Mouse (Mus musculus): ENCODE measurements at regions not wholly inside any gene's neighbourhood (a gene's known extent, or its start where the extent isn't known, plus 50 kb on each side); places are given as distances from the start of the nearest gene placed in this dataset.

- no peak overlapping the region for H3K27ac ChIP-seq (ENCODE audit: insufficient read depth, low read depth, low read length)
- H3K4me1 ChIP-seq (ENCODE audit: control insufficient read depth, insufficient read depth, insufficient read length, low read length): no peaks in the 10 kb centered on the region
- H3K27me3 ChIP-seq (ENCODE audit: control insufficient read depth, insufficient read depth, low read length): no peaks in the 10 kb centered on the region
- no peaks in the 10 kb centered on the region for H3K36me3 ChIP-seq (ENCODE audit: control insufficient read depth, insufficient read depth, low read length)
- WGBS: 62% methylated on average over 5 of the region's 5 CpGs
- TF ChIP-seq CTCF (IDR thresholded peaks at IDR 0.05; ENCODE audit: extremely low read depth, insufficient read length, insufficient replicate concordance, low read depth, low read length): no peak
- TF ChIP-seq POLR2A (IDR thresholded peaks at IDR 0.05; ENCODE audit: low read depth, low read length): no peak
- no peak overlapping the region for H3K4me3 ChIP-seq (ENCODE audit: low read depth, low read length)
Observed at GRCm38 (mm10) chr19:56144221-56144620, 142.7 kb upstream of the Habp2 start.

GRCm38 (mm10) chr19:56157120-56157519 is 129.8 kb upstream of the Habp2 start:
- TF ChIP-seq POLR2A (IDR thresholded peaks at IDR 0.05; ENCODE audit: low read depth, low read length): no peak
- Histone ChIP-seq H3K4me3 (ENCODE audit: low read depth, low read length) (no peak overlapping the region), H3K36me3 (ENCODE audit: control insufficient read depth, insufficient read depth, low read length) (no peaks in the 10 kb centered on the region), H3K4me1 (ENCODE audit: control insufficient read depth, insufficient read depth, insufficient read length, low read length) (no peaks in the 10 kb centered on the region), H3K27me3 (ENCODE audit: control insufficient read depth, insufficient read depth, low read length) (no peaks in the 10 kb centered on the region), H3K27ac (ENCODE audit: insufficient read depth, low read depth, low read length) (no peak overlapping the region)
- WGBS: 82% methylated on average over 6 of the region's 6 CpGs

DNA sequence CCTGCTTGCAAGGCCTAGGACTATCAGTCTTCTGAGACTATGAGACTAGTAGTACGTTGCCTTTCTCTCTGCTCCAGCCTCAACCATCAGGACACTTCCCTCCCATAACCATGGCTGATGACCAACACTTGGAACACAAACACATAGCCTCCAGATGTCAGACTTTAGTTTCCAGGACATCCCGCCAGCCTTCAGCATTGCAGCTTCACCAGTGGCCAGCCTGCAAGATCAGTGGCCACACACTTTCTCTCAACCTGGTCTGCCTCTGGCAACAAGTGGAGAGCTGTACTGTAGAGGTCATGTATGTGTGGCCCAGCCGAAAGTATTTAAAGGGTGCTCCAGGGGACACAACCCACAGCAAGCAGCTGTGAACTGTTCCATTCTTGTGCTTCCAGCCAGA is 124.8 kb upstream of the Habp2 start:
- Histone ChIP-seq H3K27ac (ENCODE audit: insufficient read depth, low read depth, low read length) (no peak overlapping the region), H3K27me3 (ENCODE audit: control insufficient read depth, insufficient read depth, low read length) (no peaks in the 10 kb centered on the region), H3K4me3 (ENCODE audit: low read depth, low read length) (no peak overlapping the region), H3K4me1 (ENCODE audit: control insufficient read depth, insufficient read depth, insufficient read length, low read length) (no peaks in the 10 kb centered on the region), H3K36me3 (ENCODE audit: control insufficient read depth, insufficient read depth, low read length) (no peaks in the 10 kb centered on the region)
- 73% methylated on average over 3 of the region's 3 CpGs for WGBS
- TF ChIP-seq POLR2A (IDR thresholded peaks at IDR 0.05; ENCODE audit: low read depth, low read length) (no peak), CTCF (IDR thresholded peaks at IDR 0.05; ENCODE audit: extremely low read depth, insufficient read length, insufficient replicate concordance, low read depth, low read length) (no peak)

GRCm38 (mm10) chr19:56169133-56169997 is 117.6 kb upstream of the Habp2 start:
- Histone ChIP-seq H3K36me3 (ENCODE audit: control insufficient read depth, insufficient read depth, low read length) (no peaks in the 10 kb centered on the region), H3K4me3 (ENCODE audit: low read depth, low read length) (no peak overlapping the region), H3K27me3 (ENCODE audit: control insufficient read depth, insufficient read depth, low read length) (no peaks in the 10 kb centered on the region), H3K27ac (ENCODE audit: insufficient read depth, low read depth, low read length) (no peak overlapping the region), H3K4me1 (ENCODE audit: control insufficient read depth, insufficient read depth, insufficient read length, low read length) (no peaks in the 10 kb centered on the region)
- 65% methylated on average over 5 of the region's 5 CpGs for WGBS
- TF ChIP-seq CTCF (IDR thresholded peaks at IDR 0.05; ENCODE audit: extremely low read depth, insufficient read length, insufficient replicate concordance, low read depth, low read length) (no peak), POLR2A (IDR thresholded peaks at IDR 0.05; ENCODE audit: low read depth, low read length) (no peak)

GRCm38 (mm10) chr19:56169998-56170274 is 117.0 kb upstream of the Habp2 start:
- 74% methylated on average over 4 of the region's 4 CpGs for WGBS
- no peak overlapping the region for H3K4me3 ChIP-seq (ENCODE audit: low read depth, low read length)
- H3K4me1 ChIP-seq (ENCODE audit: control insufficient read depth, insufficient read depth, insufficient read length, low read length): no peaks in the 10 kb centered on the region
- no peaks in the 10 kb centered on the region for H3K36me3 ChIP-seq (ENCODE audit: control insufficient read depth, insufficient read depth, low read length)
- H3K27ac ChIP-seq (ENCODE audit: insufficient read depth, low read depth, low read length): no peak overlapping the region
- no peaks in the 10 kb centered on the region for H3K27me3 ChIP-seq (ENCODE audit: control insufficient read depth, insufficient read depth, low read length)
- TF ChIP-seq CTCF (IDR thresholded peaks at IDR 0.05; ENCODE audit: extremely low read depth, insufficient read length, insufficient replicate concordance, low read depth, low read length) (no peak), POLR2A (IDR thresholded peaks at IDR 0.05; ENCODE audit: low read depth, low read length) (no peak)

DNA sequence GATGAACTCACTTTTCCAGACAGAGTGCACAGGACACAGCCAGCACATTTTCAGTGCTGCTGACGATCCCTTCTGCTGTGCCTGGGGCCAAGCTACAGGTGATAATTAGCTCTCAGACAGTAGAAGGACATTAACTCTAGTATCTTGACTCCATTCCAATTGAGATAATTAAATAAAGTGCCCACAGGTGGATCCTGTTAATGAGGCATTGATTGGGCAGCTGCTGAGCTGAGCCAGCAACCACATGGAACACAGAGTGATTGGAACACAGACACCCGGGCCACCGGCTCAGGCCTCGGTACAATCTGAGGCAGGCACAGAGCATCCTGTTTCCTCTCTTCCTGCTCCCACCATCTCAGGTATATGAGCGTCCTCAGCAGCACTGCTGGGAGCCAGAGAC is 114.5 kb upstream of the Habp2 start:
- WGBS: 64% methylated on average over 5 of the region's 5 CpGs

GRCm38 (mm10) chr19:56176059-56176458 is 110.9 kb upstream of the Habp2 start:
- Histone ChIP-seq H3K27me3 (ENCODE audit: control insufficient read depth, insufficient read depth, low read length) (no peaks in the 10 kb centered on the region), H3K36me3 (ENCODE audit: control insufficient read depth, insufficient read depth, low read length) (no peaks in the 10 kb centered on the region), H3K4me3 (ENCODE audit: low read depth, low read length) (no peak overlapping the region), H3K4me1 (ENCODE audit: control insufficient read depth, insufficient read depth, insufficient read length, low read length) (no peaks in the 10 kb centered on the region), H3K27ac (ENCODE audit: insufficient read depth, low read depth, low read length) (no peak overlapping the region)
- TF ChIP-seq CTCF (IDR thresholded peaks at IDR 0.05; ENCODE audit: extremely low read depth, insufficient read length, insufficient replicate concordance, low read depth, low read length) (no peak), POLR2A (IDR thresholded peaks at IDR 0.05; ENCODE audit: low read depth, low read length) (no peak)
- WGBS: 58% methylated on average over 8 of the region's 8 CpGs

More for the DNA sequence above, 114.5 kb upstream of the Habp2 start:
- no peaks in the 10 kb centered on the region for H3K36me3 ChIP-seq (ENCODE audit: control insufficient read depth, insufficient read depth, low read length)
- H3K27ac ChIP-seq (ENCODE audit: insufficient read depth, low read depth, low read length): no peak overlapping the region
- H3K27me3 ChIP-seq (ENCODE audit: control insufficient read depth, insufficient read depth, low read length): no peaks in the 10 kb centered on the region
- H3K4me3 ChIP-seq (ENCODE audit: low read depth, low read length): no peak overlapping the region
- no peaks in the 10 kb centered on the region for H3K4me1 ChIP-seq (ENCODE audit: control insufficient read depth, insufficient read depth, insufficient read length, low read length)
- TF ChIP-seq POLR2A (IDR thresholded peaks at IDR 0.05; ENCODE audit: low read depth, low read length) (no peak), CTCF (IDR thresholded peaks at IDR 0.05; ENCODE audit: extremely low read depth, insufficient read length, insufficient replicate concordance, low read depth, low read length) (no peak)

Data from small intestine, adult 2 months (tissue).